Mouse (Mus musculus) heart, postnatal 0 days (tissue): ENCODE measurements around the gene Ptprcap.

Experiments used
- CTCF ChIP-seq: IDR thresholded peaks from 2 replicates; pipeline ENCODE4 v1.5.1; 2016; ENCODE audit warnings: antibody characterized with exemption, control low read depth, low read depth
- EP300 ChIP-seq: IDR thresholded peaks from 2 replicates; pipeline ENCODE4 v1.6.1; 2016; ENCODE audit warnings: antibody characterized with exemption, low read depth

GRCm38 (mm10) chr19:4197180-4197579 lies 43.8 kb downstream of the Ptprcap start:
- TF ChIP-seq EP300 (no peak), CTCF (no peak)
